Mouse (Mus musculus) brain, embryonic 14.5 days (tissue): ENCODE results near the gene Tex29. TPM values are rescaled to one million over a fixed set of nuclear protein-coding genes. Genes with fewer than 3 reads are reported as not detected.

ENCODE experiments used
- DNase-seq: peaks from one replicate; pipeline ENCODE4 v3.0.0-alpha.2; 2011; ENCODE audit warnings: low read depth
- CTCF ChIP-seq: fragments of 200-500 bp; IDR thresholded peaks from 2 replicates; pipeline ENCODE4 v1.5.1; 2012; ENCODE audit warnings: inconsistent platforms, mild to moderate bottlenecking, moderate library complexity, borderline replicate concordance; ENCODE audit not compliant: insufficient read depth, insufficient read length; ENCODE audit errors: extremely low read depth
- POLR2A ChIP-seq: fragments of 200-500 bp; IDR thresholded peaks from 2 replicates; pipeline ENCODE4 v1.6.1; 2012; ENCODE audit warnings: mild to moderate bottlenecking, inconsistent platforms, borderline replicate concordance; ENCODE audit not compliant: poor library complexity, insufficient read depth, insufficient read length, severe bottlenecking; ENCODE audit errors: extremely low read depth
- polyA plus RNA-seq: library from polyadenylated mRNA; depleted of rRNA; stranded (reverse); fragments of >200 nt; gene quantifications from 2 replicates; pipeline ENCODE4 v1.2.3, GENCODE M21; 2012

Tex29 gene
- polyA plus RNA-seq, 1 experiment = 0.12 TPM

- no peak for DNase-seq
- TF ChIP-seq POLR2A (no peak), CTCF (peak; percentile 42; the same call in 1 of the 2 replicates)
These were observed 25.1 kb upstream of the Tex29 start for GRCm38 (mm10) chr8:11815206-11815605.

GRCm38 (mm10) chr8:11820136-11820535 is 20.1 kb upstream of the Tex29 start:
- DNase-seq = no peak
- TF ChIP-seq POLR2A = no peak
- no peak for TF ChIP-seq CTCF

DNA sequence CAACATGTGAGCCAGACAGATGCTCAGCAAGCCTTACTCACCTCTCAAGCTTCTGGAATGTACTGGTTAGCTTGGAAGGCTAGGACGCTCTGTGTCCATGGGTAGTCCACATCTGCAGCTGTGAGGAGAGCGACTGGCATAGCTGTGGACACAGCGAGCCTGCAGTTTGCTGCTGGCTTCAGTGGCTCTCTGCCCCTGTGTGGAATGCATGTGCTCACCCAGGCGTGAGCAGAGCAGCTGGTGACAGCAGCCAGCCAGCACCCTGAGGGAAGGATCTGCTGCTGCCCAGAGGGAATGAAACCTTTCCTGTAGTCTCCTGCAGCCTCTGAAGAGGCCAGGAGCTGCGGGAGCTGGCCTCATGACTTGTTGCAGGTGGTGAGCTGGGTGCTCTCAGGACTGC is 19.7 kb upstream of the Tex29 start:
- no peak for DNase-seq
- TF ChIP-seq POLR2A = no peak
- no peak for TF ChIP-seq CTCF

- no peak for DNase-seq
- TF ChIP-seq CTCF = no peak
- TF ChIP-seq POLR2A = no peak
These were observed 18.6 kb upstream of the Tex29 start for GRCm38 (mm10) chr8:11821451-11822206.

DNA sequence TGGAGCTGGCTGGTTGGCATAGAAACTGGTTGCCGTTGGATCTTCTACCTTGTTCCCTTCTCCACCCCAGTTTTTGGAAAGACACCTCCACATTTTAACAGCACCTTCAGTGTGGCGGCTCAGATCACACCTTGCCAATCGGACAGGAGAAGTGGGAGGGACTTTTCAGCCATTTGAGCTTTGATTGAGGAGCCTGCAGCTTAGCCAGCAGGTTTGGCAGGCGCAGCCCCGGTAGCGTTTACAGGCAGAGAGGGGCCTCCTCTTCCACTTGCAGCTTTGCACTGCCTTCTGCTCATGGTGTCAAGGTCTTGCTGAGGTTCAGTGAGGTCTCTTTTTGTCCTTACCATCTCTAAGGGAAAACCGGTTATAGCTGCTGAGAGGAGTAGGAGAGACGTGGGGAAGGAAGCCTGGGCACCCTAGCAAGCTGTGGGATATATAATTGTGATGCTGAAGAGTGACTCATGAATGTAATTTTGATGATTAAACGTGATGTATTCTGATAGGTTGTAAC is 17.7 kb upstream of the Tex29 start:
- TF ChIP-seq CTCF (no peak), POLR2A (no peak)
- no peak for DNase-seq

DNA sequence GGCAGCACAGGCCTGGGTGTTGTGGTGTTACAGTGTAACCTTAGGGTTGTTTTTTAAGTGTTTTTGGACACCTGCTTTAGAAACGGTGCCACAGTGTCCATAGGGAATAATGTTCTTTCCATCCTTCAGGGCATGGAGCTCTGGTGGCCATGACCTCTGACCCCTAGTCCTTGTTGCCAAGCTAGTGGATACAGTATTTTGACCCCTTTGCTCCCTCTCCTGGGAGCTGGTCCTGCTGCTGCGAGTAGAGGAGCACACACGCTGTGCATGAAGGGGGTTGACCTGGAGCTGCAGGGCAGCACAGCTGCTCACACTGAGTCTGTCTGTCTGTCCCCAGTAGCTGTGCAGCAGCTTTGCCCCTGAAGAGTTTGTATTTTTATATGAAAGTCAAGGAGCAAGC is 14.5 kb upstream of the Tex29 start:
- no peak for DNase-seq
- TF ChIP-seq CTCF = no peak
- no peak for TF ChIP-seq POLR2A

DNA sequence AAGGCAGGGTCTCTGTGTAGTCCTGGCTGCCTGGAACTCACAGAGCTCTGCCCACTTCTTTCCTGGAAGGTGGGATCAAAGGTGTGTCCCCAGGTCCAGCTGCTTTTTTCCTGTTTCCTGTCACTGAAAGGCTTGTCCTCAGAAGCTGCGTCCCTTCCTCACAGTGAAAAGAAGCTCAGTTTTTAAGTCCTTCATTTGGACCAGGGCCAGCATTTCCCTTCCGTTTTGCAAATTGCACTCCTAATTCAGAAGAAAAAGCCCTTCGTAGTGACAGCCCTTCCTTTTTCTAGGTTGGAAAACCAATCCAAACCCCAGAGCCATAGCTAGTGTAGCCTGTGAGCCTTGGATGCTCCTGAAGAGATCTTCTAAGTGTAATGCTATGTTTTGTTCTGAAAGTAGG is 13.0 kb upstream of the Tex29 start:
- DNase-seq = peak; percentile 42

DNA sequence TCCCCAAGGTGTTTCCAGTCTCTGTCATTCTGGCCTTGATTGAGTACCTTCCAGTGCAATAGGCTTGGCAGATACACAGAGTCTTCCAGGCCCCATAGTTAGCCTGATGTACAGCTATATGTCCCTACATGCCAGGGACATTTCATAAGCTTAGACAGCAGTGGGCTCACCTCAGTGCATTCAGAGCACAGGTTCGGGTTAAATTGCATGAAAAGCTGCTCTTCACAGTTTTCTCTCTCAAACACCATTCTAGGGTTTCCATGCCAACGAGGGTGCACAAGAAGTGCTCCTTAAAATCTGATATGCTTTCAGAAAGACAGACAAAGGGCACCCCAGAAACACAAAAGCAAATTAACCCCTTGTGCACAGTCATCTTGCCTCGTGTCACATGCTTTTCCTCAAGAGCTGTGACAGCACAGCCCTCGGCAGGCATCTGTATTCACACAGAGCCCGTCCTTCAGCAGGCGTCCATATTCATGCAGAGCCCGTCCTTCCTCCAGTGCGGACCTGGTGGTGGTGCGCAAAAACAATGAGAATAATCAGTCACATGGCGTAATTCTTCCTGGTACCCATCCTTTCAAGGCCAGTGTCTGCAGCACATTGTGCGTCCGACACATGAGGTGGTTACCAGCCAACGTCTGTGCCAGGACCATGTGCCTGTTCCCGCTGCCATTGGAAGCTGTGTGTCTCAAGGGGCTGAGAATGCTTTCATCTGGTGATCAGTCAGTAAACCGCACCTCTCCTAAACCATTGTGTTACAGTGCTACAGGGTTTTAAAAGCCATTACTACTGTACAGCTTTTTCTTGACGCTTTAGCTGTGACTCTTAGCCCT is 9.8 kb upstream of the Tex29 start:
- DNase-seq = peak; percentile 70

More for the DNA sequence above, 13.0 kb upstream of the Tex29 start:
- no peak for TF ChIP-seq POLR2A
- TF ChIP-seq CTCF = no peak

DNA sequence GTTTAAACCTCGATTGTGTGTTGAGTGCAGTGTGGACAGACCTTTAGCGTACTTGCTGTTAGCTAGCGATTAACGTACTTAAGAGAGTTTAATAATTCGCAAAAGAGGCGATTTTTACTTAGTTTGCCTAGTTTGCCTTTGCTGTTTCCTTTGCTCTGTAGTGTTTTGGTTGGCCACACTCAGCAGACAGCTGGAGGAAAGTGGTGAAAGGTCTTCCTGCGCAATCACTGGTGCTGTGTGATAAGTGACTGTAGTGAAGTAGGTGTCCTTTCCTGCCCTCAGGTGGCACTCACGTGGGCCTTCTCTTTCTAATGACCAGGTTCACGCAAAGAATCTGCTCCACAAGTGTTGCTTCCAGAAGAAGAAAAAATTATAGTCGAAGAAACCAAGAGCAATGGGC is 9.1 kb upstream of the Tex29 start:
- TF ChIP-seq CTCF (no peak), POLR2A (no peak)
- no peak for DNase-seq

More for the DNA sequence above, 9.8 kb upstream of the Tex29 start:
- TF ChIP-seq CTCF = no peak
- no peak for TF ChIP-seq POLR2A

DNA sequence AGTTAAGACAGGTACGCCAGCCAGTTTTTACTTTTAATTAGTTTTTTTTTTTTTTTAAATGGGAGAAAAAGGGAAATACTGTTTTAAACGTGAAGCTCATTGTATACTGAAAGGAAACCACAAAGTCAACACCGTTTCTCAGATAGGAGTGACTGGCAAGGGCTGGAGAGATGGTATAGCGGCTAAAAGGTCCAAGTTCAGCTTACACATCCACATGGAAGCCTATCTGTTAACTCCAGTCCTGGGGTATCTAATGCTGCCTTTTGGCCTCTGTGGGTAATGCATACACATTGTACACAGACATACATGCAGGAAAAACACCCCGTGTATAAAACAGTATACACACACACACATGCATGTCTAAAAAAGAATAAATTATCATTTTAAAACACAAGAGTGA is 8.3 kb upstream of the Tex29 start:
- TF ChIP-seq POLR2A = no peak
- TF ChIP-seq CTCF = no peak
- no peak for DNase-seq

GRCm38 (mm10) chr8:11833157-11833556 is 7.1 kb upstream of the Tex29 start:
- DNase-seq = no peak
- TF ChIP-seq POLR2A (no peak), CTCF (no peak)
